Mouse (Mus musculus) lung, postnatal 0 days (tissue): ENCODE measurements around the gene Cux1. TPM values are rescaled to one million over a fixed set of nuclear protein-coding genes. Genes with fewer than 3 reads are reported as not detected.
A peak's percentile ranks its signal among the peaks of the same experiment; 100 is the strongest.

Source experiments
- ATAC-seq: fragments of 200-750 bp; cut with Nextera tagmentation; 2 replicates; pipeline ENCODE4 v1.8.0; 2017; ENCODE audit warnings: moderate library complexity
- DNase-seq: peaks from one replicate; pipeline ENCODE4 v3.0.0-alpha.2; 2016; ENCODE audit warnings: low spot score
- H3K27ac ChIP-seq: fragments of 300-500 bp; sonication (generic); 2 replicates; pipeline ENCODE4 v1.5.1; 2014; ENCODE audit warnings: antibody characterized with exemption, mild to moderate bottlenecking, low read length, mixed read lengths
- H3K27me3 ChIP-seq: fragments of 300-500 bp; sonication (generic); replicated peaks from 2 replicates; pipeline ENCODE4 v1.6.1; 2014; ENCODE audit warnings: low read length, mixed read lengths; ENCODE audit not compliant: insufficient read depth
- H3K36me3 ChIP-seq: fragments of 300-500 bp; sonication (generic); 2 replicates; pipeline ENCODE4 v1.6.1; 2014; ENCODE audit warnings: low read length, mixed read lengths; ENCODE audit not compliant: insufficient read depth
- H3K4me1 ChIP-seq: fragments of 300-500 bp; sonication (generic); 2 replicates; pipeline ENCODE4 v1.6.1; 2014; ENCODE audit warnings: antibody characterized with exemption, low read depth, low read length, mixed read lengths; ENCODE audit not compliant: insufficient read depth
- H3K4me2 ChIP-seq: fragments of 300-500 bp; sonication (generic); replicated peaks from 2 replicates; pipeline ENCODE4 v1.6.1; 2014; ENCODE audit warnings: low read depth, mild to moderate bottlenecking, low read length, moderate library complexity, mixed read lengths
- H3K4me3 ChIP-seq: fragments of 300-500 bp; sonication (generic); 2 replicates; pipeline ENCODE4 v1.5.1; 2014; ENCODE audit warnings: low read depth, low read length
- H3K9ac ChIP-seq: fragments of 300-500 bp; sonication (generic); replicated peaks from 2 replicates; pipeline ENCODE4 v1.6.1; 2014; ENCODE audit warnings: low read depth, mild to moderate bottlenecking
- H3K9me3 ChIP-seq: fragments of 300-500 bp; sonication (generic); 2 replicates; pipeline ENCODE4 v1.6.1; 2016; ENCODE audit warnings: low read length, mixed read lengths
- CTCF ChIP-seq: IDR thresholded peaks from 2 replicates; pipeline ENCODE4 v1.5.1; 2016; ENCODE audit warnings: antibody characterized with exemption, mild to moderate bottlenecking
- EP300 ChIP-seq: IDR thresholded peaks from 2 replicates; pipeline ENCODE4 v1.6.1; 2016; ENCODE audit warnings: antibody characterized with exemption, mild to moderate bottlenecking, control low read depth
- WGBS: fragments of 180-500 bp; shearing (Covaris S2); extraction: QIAGEN DNeasy Blood & Tissue Kit; methylation state at CpG from one replicate; pipeline ENCODE4 v1.1.7; 2014; 5-methylcytosine and 5-hydroxymethylcytosine counted together
- polyA plus RNA-seq: library from polyadenylated mRNA; unstranded; fragments of >200 nt; fragmentation: Nextera tagmentation; extraction: Ambion mirVana; gene quantifications from 2 replicates; pipeline ENCODE4 v1.2.1, GENCODE M21; 2015

Gene Cux1
- polyA plus RNA-seq, 1 experiment from 2014 or later = 68.5 TPM

DNA sequence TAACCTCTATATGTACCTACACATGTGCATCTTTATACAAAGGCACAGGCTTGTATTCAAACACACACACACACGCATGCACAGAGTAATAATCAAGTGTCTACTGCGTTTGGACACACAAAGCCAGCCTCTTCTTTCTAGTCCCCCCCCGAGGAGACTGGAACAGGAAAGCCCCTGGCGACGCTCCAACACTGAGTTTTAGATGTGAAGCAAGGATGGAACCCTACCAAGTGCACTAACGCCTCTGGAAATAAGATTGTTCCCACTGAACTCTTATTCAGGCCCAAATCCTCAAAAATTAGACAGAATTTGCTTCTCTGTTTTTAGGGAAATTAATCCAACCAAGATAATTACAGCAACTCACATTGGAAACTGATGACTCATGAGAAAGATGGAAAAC is 212.6 kb downstream of the Cux1 start:
- no peak for DNase-seq
- TF ChIP-seq CTCF (no peak), EP300 (no peak)
- H3K36me3 ChIP-seq = peaks cover 9% of the 10 kb centered on the region; the same call in 1 of the 2 replicates
- ATAC-seq = no peak
- no peaks in the 10 kb centered on the region for H3K27me3 ChIP-seq
- H3K9me3 ChIP-seq = no peaks in the 10 kb centered on the region
- no peaks in the 10 kb centered on the region for H3K4me1 ChIP-seq
- H3K9ac ChIP-seq = no peak overlapping the region
- 55% methylated on average over 6 of the region's 6 CpGs for WGBS
- no peak overlapping the region for H3K4me3 ChIP-seq
- H3K27ac ChIP-seq = no peak overlapping the region
- no peak overlapping the region for H3K4me2 ChIP-seq

DNA sequence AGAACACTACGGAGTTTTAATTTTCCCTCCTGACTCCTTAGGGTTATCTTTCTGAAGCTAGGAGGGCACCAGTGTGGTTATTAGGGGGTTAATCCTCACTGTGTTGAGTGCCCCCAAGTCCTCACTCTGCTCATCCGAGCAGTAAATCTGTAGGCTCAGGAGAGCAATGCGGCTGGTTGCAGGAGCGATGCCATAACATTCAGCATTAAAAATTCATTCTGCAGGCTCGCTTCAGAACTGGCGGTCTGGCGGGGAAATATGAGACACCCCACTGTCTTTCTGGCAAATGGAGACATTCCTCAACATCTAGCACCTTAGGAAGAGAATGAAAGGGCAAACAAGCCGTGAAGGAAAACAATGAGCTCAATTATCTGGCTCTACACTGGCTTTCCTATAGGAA is 214.2 kb downstream of the Cux1 start:
- H3K4me3 ChIP-seq = no peak overlapping the region
- DNase-seq (no peak), ATAC-seq (no peak)
- H3K27ac ChIP-seq = no peak overlapping the region
- TF ChIP-seq CTCF (no peak), EP300 (no peak)
- 56% methylated on average over 8 of the region's 8 CpGs for whole genome bisulfite sequencing
- no peaks in the 10 kb centered on the region for H3K4me1 ChIP-seq
- H3K9me3 ChIP-seq = no peaks in the 10 kb centered on the region
- no peak overlapping the region for H3K9ac ChIP-seq
- H3K4me2 ChIP-seq = no peak overlapping the region
- no peaks in the 10 kb centered on the region for H3K27me3 ChIP-seq
- H3K36me3 ChIP-seq = peaks cover 7% of the 10 kb centered on the region; the same call in 1 of the 2 replicates

GRCm38 (mm10) chr5:136343156-136343890 is 224.0 kb downstream of the Cux1 start:
- H3K9me3 ChIP-seq = no peaks in the 10 kb centered on the region
- 0 out of 2 replicates have a peak, but pooled peaks have one; percentile 23 for ATAC-seq
- H3K27me3 ChIP-seq = no peaks in the 10 kb centered on the region
- H3K36me3 ChIP-seq = peaks cover 14% of the 10 kb centered on the region
- 68% methylated on average over 15 of the region's 15 CpGs for WGBS
- no peak for TF ChIP-seq CTCF
- TF ChIP-seq EP300 = no peak
- no peaks in the 10 kb centered on the region for H3K4me1 ChIP-seq
- no peak overlapping the region for H3K9ac ChIP-seq
- H3K27ac ChIP-seq = no peak overlapping the region
- H3K4me3 ChIP-seq = no peak overlapping the region
- DNase-seq = no peak
- no peak overlapping the region for H3K4me2 ChIP-seq

DNA sequence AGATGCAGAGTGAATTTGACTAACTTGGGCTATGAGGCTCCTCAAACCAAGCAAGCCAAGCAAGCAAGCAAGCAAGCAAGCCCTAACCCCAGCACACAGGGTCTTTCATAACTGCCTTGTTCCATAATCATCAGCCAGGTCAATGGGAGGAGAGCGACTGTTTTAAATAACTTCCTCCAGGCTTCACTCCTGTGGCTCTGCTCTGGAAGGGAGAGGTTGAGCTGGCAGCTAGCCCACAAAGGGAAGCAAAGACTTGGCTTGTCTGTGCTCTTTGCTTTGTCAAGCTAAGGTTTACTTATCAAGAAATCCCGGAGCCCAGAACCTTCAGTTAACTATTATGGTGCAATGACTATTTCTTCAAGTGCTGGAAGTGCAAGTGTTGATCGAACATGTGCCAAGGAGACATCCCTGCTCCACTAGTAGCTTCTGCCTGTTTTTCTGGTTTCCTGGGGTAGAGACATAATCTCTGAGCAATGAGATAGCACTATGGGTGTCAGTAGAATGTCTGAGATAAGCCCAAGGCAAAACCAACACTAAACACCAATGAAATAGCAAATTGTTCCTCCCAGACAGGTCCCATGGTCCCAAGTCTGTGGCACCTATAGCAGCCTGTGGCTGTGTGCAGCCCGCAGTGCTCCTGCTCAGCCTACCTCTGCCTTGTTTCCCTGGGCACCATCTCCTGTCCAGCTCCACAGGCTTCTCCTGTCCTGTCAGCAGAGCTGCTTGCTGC is 230.3 kb downstream of the Cux1 start:
- DNase-seq (no peak), ATAC-seq (no peak)
- Histone ChIP-seq H3K27ac (no peak overlapping the region), H3K4me3 (no peak overlapping the region), H3K4me2 (no peak overlapping the region), H3K27me3 (no peaks in the 10 kb centered on the region), H3K36me3 (peaks cover 27% of the 10 kb centered on the region), H3K9me3 (no peaks in the 10 kb centered on the region), H3K9ac (no peak overlapping the region), H3K4me1 (no peaks in the 10 kb centered on the region)
- 55% methylated on average over 4 of the region's 4 CpGs for WGBS
- TF ChIP-seq CTCF = no peak
- no peak for TF ChIP-seq EP300

- 88% methylated on average over 4 of the region's 4 CpGs for WGBS
- no peak overlapping the region for H3K4me2 ChIP-seq
These were observed 231.6 kb downstream of the Cux1 start for GRCm38 (mm10) chr5:136335681-136336080.

DNA sequence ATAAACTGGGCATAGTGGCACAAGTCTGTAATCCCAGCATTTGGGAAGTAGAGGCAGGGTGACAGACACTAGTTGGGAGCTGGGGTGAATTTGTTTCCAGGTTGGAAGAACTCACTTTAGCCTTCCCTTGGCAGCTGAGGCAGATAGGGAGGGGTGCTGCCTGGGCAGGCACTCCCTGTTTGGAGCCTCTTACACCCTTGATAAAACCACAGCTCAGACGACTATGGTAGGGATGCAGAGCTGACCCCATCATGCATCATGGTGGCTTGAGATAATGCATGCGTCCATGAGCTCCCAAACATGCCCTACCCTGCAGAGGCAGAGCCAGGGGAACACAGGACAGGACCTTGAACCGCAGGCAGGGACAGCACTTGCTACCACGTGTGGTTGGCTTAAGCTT is 232.5 kb downstream of the Cux1 start:
- no peak for ATAC-seq

More at GRCm38 (mm10) chr5:136335681-136336080, 231.6 kb downstream of the Cux1 start:
- Histone ChIP-seq H3K9ac (no peak overlapping the region), H3K9me3 (no peaks in the 10 kb centered on the region), H3K36me3 (peaks cover 29% of the 10 kb centered on the region), H3K4me1 (no peaks in the 10 kb centered on the region), H3K27ac (no peak overlapping the region), H3K4me3 (no peak overlapping the region), H3K27me3 (no peaks in the 10 kb centered on the region)
- ATAC-seq (no peak), DNase-seq (no peak)
- TF ChIP-seq CTCF (no peak), EP300 (no peak)

More for the DNA sequence above, 232.5 kb downstream of the Cux1 start:
- H3K4me2 ChIP-seq = no peak overlapping the region
- H3K27ac ChIP-seq = no peak overlapping the region
- H3K27me3 ChIP-seq = no peaks in the 10 kb centered on the region
- H3K4me1 ChIP-seq = no peaks in the 10 kb centered on the region
- 80% methylated on average over 4 of the region's 4 CpGs for WGBS
- no peak for TF ChIP-seq EP300
- no peak for TF ChIP-seq CTCF
- no peaks in the 10 kb centered on the region for H3K9me3 ChIP-seq
- H3K36me3 ChIP-seq = peaks cover 22% of the 10 kb centered on the region; the same call in 1 of the 2 replicates
- H3K4me3 ChIP-seq = no peak overlapping the region
- no peak overlapping the region for H3K9ac ChIP-seq
- no peak for DNase-seq
